Mouse (Mus musculus): Measurements from ENCODE around the gene Gpr179. TPM values are rescaled to one million over a fixed set of nuclear protein-coding genes. Genes with fewer than 3 reads are reported as not detected.
A peak's percentile ranks its signal among the peaks of the same experiment; 100 is the strongest.

Gene Gpr179
- 0.08 and 0.09 TPM in 2 replicates for polyA plus RNA-seq (2014; fragmentation: Nextera tagmentation; extraction: Ambion mirVana)

DNA sequence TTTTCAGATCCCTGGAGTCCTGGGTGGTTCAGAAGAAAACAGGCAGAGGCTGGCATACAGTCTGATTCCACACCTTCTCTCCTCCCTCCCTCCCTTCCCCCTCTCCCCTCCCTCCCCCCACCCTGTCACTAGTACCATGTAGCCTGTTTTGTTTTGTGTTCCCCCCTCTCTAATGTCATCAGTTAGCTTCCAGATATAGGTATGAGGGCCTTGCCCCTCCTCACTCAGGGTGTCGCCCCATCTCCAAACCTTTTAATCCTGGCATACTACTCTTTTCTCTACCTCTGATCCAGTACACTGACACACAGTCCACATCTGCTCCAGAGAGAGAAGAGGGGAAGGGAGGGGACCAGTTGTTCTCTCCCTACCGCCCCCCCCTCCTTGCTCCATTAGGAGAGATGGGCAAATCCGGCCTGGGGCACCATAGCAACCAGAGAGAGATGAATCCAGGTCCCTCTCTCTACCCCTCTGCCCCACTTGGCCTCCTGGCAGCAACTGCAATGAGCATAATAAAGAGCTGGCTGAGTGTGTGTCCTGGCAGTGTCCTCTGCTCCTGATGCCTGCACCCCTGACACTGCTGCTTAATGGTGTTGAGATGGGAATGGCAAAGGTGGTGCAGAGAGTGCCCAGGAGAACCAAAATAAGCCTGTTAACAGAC lies at the start of gene Gpr179:
Gene Gpr179, minus strand, starts transcription at position 51 of the 658 bp plus-strand sequence.
- Histone ChIP-seq H3K27me3 (ENCODE audit: insufficient read depth, low read length) (no peaks in the 10 kb centered on the region), H3K27ac (ENCODE audit: low read depth) (no peak within 1 kb of the TSS), H3K4me2 (no peak within 1 kb of the TSS), H3K9ac (no peak within 1 kb of the TSS), H3K4me3 (ENCODE audit: low read depth, low read length) (no peak within 1 kb of the TSS), H3K4me1 (ENCODE audit: insufficient read depth) (peaks cover 7% of the 10 kb centered on the region; the same call in 1 of the 2 replicates), H3K9me3 (ENCODE audit: low read depth, low read length) (no peaks in the 10 kb centered on the region), H3K36me3 (ENCODE audit: insufficient read depth) (no peaks in the 10 kb centered on the region)
- 74% methylated on average over 3 of the region's 3 CpGs for WGBS
- TF ChIP-seq CTCF (IDR thresholded peaks at IDR 0.05; ENCODE audit: low read depth) = no peak
- ATAC-seq (ENCODE audit: insufficient read depth) (no peak), DNase-seq (no peak)

DNA sequence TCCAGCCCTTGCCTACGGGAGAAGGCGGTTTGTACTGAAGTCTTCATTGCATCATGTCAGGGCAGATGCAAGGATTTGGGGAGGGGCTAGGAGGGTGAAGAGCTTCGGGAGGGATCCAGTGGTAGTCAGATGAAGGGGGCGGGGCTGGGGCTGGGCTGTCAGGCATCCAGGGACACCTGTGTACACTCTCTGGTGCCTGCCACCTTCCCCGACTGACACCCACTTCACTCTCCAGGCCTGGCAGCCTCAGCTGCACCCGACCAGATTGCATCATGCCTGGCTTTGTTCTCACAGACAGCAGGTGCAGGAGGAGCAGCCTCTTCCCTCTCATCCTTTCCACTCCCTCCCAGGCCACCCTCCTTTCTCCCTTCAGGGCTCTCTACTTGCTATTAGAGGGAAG lies 49.2 kb upstream of the Gpr179 start:
- peaks cover 6% of the 10 kb centered on the region; the same call in 1 of the 2 replicates for H3K4me1 ChIP-seq (ENCODE audit: insufficient read depth)
- ATAC-seq (ENCODE audit: insufficient read depth) (peak; percentile 4; the same call in 1 of the 2 replicates), DNase-seq (no peak)
- WGBS = 11% methylated on average over 6 of the region's 6 CpGs
- no peaks in the 10 kb centered on the region for H3K9me3 ChIP-seq (ENCODE audit: low read depth, low read length)
- H3K9ac ChIP-seq = no peak overlapping the region
- H3K27ac ChIP-seq (ENCODE audit: low read depth) = no peak overlapping the region
- peak overlapping the region; percentile 71 for H3K4me2 ChIP-seq
- H3K4me3 ChIP-seq (ENCODE audit: low read depth, low read length) = no peak overlapping the region
- H3K27me3 ChIP-seq (ENCODE audit: insufficient read depth, low read length) = 0 out of 2 replicates have a peak, but pooled peaks cover 2% of the 10 kb centered on the region
- TF ChIP-seq CTCF (IDR thresholded peaks at IDR 0.05; ENCODE audit: low read depth) = no peak
- H3K36me3 ChIP-seq (ENCODE audit: insufficient read depth) = no peaks in the 10 kb centered on the region

DNA sequence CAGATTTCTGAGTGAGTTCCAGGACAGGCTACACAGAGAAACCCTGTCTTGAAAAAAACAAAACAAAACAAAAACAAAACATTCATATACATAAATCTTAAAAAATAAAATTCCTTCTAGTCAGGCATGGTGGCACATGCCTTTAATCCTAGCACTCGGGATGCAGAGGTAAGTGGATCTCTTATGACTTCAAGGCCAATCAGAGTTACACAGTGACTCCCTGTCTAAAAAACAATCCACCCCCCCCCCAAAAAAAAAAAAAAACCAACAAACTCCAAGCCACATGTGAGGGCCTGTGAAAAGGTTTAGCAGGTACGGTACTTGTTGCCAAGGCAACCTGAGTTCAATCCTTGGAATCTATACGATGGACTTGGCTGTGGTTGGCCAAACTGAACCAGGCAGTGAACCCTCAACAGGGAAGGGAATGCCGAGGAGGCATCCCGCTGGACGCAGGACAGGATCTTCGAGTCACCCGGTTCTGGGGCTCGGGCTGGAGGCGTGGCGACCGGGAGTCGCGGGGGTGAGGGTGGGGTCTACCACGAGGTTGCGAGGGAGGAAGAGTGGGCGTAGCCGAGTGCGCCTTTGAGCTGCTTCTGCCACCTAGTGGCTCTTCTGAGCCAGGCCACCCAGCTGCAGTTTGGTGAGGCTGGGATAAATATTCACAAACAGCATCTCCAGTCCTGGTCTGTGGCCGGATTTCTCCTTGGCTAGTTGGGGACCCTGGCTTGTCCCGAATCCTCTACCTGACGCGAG lies 48.3 kb upstream of the Gpr179 start:
- ATAC-seq (ENCODE audit: insufficient read depth) (peak; percentile 61), DNase-seq (peak; percentile 95)
- 4% methylated on average over 23 of the region's 23 CpGs for WGBS
- H3K4me3 ChIP-seq (ENCODE audit: low read depth, low read length) = peak overlapping the region; percentile 29
- H3K27me3 ChIP-seq (ENCODE audit: insufficient read depth, low read length) = no peaks in the 10 kb centered on the region
- no peaks in the 10 kb centered on the region for H3K9me3 ChIP-seq (ENCODE audit: low read depth, low read length)
- H3K27ac ChIP-seq (ENCODE audit: low read depth) = no peak overlapping the region
- peak overlapping the region; percentile 71 for H3K4me2 ChIP-seq
- peak; percentile 97 for TF ChIP-seq CTCF (IDR thresholded peaks at IDR 0.05; ENCODE audit: low read depth)
- peaks cover 4% of the 10 kb centered on the region; the same call in 1 of the 2 replicates for H3K4me1 ChIP-seq (ENCODE audit: insufficient read depth)
- H3K36me3 ChIP-seq (ENCODE audit: insufficient read depth) = peaks cover 8% of the 10 kb centered on the region
- peak overlapping the region; percentile 15; the same call in 1 of the 2 replicates for H3K9ac ChIP-seq

DNA sequence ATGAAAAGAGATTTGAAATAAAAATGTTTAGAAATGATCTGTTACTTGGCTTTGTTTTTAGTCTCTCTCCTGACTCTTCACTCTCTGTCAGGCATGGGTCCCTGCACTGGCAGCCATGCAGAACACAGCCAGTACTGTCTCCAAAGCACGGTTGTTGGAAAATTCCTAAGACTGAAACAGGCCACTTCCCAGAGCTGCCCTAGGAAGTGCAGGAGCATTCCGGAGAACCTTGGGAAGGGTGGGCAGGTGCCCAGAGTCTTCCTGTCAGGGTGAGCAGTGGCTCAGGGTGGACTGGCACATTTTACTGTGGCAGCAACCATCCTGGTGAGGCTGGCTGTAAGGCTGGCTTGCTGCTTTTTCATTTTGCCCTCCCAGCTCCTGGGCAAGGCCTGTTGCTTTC lies 46.6 kb upstream of the Gpr179 start:
- Histone ChIP-seq H3K4me3 (ENCODE audit: low read depth, low read length) (no peak overlapping the region), H3K27me3 (ENCODE audit: insufficient read depth, low read length) (no peaks in the 10 kb centered on the region), H3K9ac (no peak overlapping the region), H3K4me2 (no peak overlapping the region), H3K9me3 (ENCODE audit: low read depth, low read length) (no peaks in the 10 kb centered on the region), H3K27ac (ENCODE audit: low read depth) (no peak overlapping the region), H3K4me1 (ENCODE audit: insufficient read depth) (no peaks in the 10 kb centered on the region), H3K36me3 (ENCODE audit: insufficient read depth) (peaks cover 23% of the 10 kb centered on the region)
- WGBS = 76% methylated on average over 2 of the region's 2 CpGs
- TF ChIP-seq CTCF (IDR thresholded peaks at IDR 0.05; ENCODE audit: low read depth) = no peak
- DNase-seq = no peak
- no peak for ATAC-seq (ENCODE audit: insufficient read depth)

GRCm38 (mm10) chr11:97394146-97394545 lies 42.3 kb upstream of the Gpr179 start:
- Histone ChIP-seq H3K4me3 (ENCODE audit: low read depth, low read length) (no peak overlapping the region), H3K9me3 (ENCODE audit: low read depth, low read length) (no peaks in the 10 kb centered on the region), H3K36me3 (ENCODE audit: insufficient read depth) (peaks cover 61% of the 10 kb centered on the region), H3K27me3 (ENCODE audit: insufficient read depth, low read length) (no peaks in the 10 kb centered on the region), H3K27ac (ENCODE audit: low read depth) (no peak overlapping the region), H3K4me2 (no peak overlapping the region), H3K4me1 (ENCODE audit: insufficient read depth) (peaks cover 7% of the 10 kb centered on the region; the same call in 1 of the 2 replicates), H3K9ac (no peak overlapping the region)
- no peak for ATAC-seq (ENCODE audit: insufficient read depth)
- TF ChIP-seq CTCF (IDR thresholded peaks at IDR 0.05; ENCODE audit: low read depth) = no peak
- 76% methylated on average over 11 of the region's 11 CpGs for WGBS
- no peak for DNase-seq

GRCm38 (mm10) chr11:97393658-97394057 lies 41.8 kb upstream of the Gpr179 start:
- no peak overlapping the region for H3K9ac ChIP-seq
- no peak overlapping the region for H3K4me2 ChIP-seq
- H3K4me1 ChIP-seq (ENCODE audit: insufficient read depth) = peaks cover 7% of the 10 kb centered on the region; the same call in 1 of the 2 replicates
- no peaks in the 10 kb centered on the region for H3K9me3 ChIP-seq (ENCODE audit: low read depth, low read length)
- H3K27me3 ChIP-seq (ENCODE audit: insufficient read depth, low read length) = no peaks in the 10 kb centered on the region
- WGBS = 54% methylated on average over 11 of the region's 11 CpGs
- no peak for TF ChIP-seq CTCF (IDR thresholded peaks at IDR 0.05; ENCODE audit: low read depth)
- no peak for ATAC-seq (ENCODE audit: insufficient read depth)
- no peak for DNase-seq
- peaks cover 65% of the 10 kb centered on the region for H3K36me3 ChIP-seq (ENCODE audit: insufficient read depth)
- no peak overlapping the region for H3K27ac ChIP-seq (ENCODE audit: low read depth)
- no peak overlapping the region for H3K4me3 ChIP-seq (ENCODE audit: low read depth, low read length)

GRCm38 (mm10) chr11:97389127-97389526 lies 37.2 kb upstream of the Gpr179 start:
- H3K36me3 ChIP-seq (ENCODE audit: insufficient read depth) = peaks cover 63% of the 10 kb centered on the region
- no peak overlapping the region for H3K4me3 ChIP-seq (ENCODE audit: low read depth, low read length)
- H3K9ac ChIP-seq = no peak overlapping the region
- H3K9me3 ChIP-seq (ENCODE audit: low read depth, low read length) = no peaks in the 10 kb centered on the region
- TF ChIP-seq CTCF (IDR thresholded peaks at IDR 0.05; ENCODE audit: low read depth) = no peak
- 72% methylated on average over 8 of the region's 8 CpGs for WGBS
- peak; percentile 47 for DNase-seq
- H3K4me2 ChIP-seq = no peak overlapping the region
- H3K27ac ChIP-seq (ENCODE audit: low read depth) = no peak overlapping the region
- no peak for ATAC-seq (ENCODE audit: insufficient read depth)
- no peaks in the 10 kb centered on the region for H3K27me3 ChIP-seq (ENCODE audit: insufficient read depth, low read length)
- peaks cover 7% of the 10 kb centered on the region; the same call in 1 of the 2 replicates for H3K4me1 ChIP-seq (ENCODE audit: insufficient read depth)
